Mouse (Mus musculus) MEL (cell line): Measurements from ENCODE around the gene Lonrf2. TPM values are rescaled to one million over a fixed set of nuclear protein-coding genes. Genes with fewer than 3 reads are reported as not detected.

Source experiments
- DNase-seq: peaks from one replicate; pipeline ENCODE4 v3.0.0; 2011; ENCODE audit warnings: low read depth, low spot score
- H3K27ac ChIP-seq: 2 replicates; pipeline ENCODE4 v1.5.1; 2012; ENCODE audit warnings: low read depth, mild to moderate bottlenecking, control low read depth, low read length, moderate library complexity; ENCODE audit not compliant: control insufficient read depth
- H3K27me3 ChIP-seq, 2 experiments: fragments of 150-350 bp in 1 of 2; sonication (generic) in 1 of 2; 2 replicates each; pipeline ENCODE4 v1.6.1; 2012; ENCODE audit warnings: low read length in 2 of 2, mild to moderate bottlenecking in 2 of 2, improper control_type of control experiment in 1 of 2, moderate library complexity in 1 of 2; ENCODE audit not compliant: insufficient read depth in 2 of 2, control insufficient read depth in 1 of 2
- H3K36me3 ChIP-seq, 2 experiments: 2 replicates each; pipeline ENCODE4 v1.6.1; 2012 to 2014; ENCODE audit warnings: low read length in 2 of 2, improper control_type of control experiment in 1 of 2, inconsistent platforms in 1 of 2, mild to moderate bottlenecking in 1 of 2; ENCODE audit not compliant: insufficient read depth in 2 of 2, control insufficient read depth in 1 of 2
- H3K4me1 ChIP-seq, 2 experiments: fragments of 150-350 bp in 1 of 2; sonication (generic) in 1 of 2; 2 replicates each; pipeline ENCODE4 v1.6.1; 2012; ENCODE audit warnings: low read length in 2 of 2, improper control_type of control experiment in 1 of 2, mild to moderate bottlenecking in 1 of 2; ENCODE audit not compliant: insufficient read depth in 2 of 2, control insufficient read depth in 1 of 2
- H3K4me3 ChIP-seq, 2 experiments: fragments of 150-350 bp in 1 of 2; sonication (generic) in 1 of 2; 2 replicates each; pipeline ENCODE4 v1.5.1; 2012; ENCODE audit warnings: low read depth in 2 of 2, low read length in 2 of 2, mild to moderate bottlenecking in 2 of 2, moderate library complexity in 2 of 2, control low read depth in 1 of 2, improper control_type of control experiment in 1 of 2; ENCODE audit not compliant: control insufficient read depth in 1 of 2, insufficient read depth in 1 of 2
- H3K79me2 ChIP-seq: 2 replicates; pipeline ENCODE4 v1.6.1; 2012; ENCODE audit warnings: mild to moderate bottlenecking, low read length, moderate library complexity; ENCODE audit not compliant: control insufficient read depth, poor library complexity, insufficient read depth
- H3K9ac ChIP-seq: 2 replicates; pipeline ENCODE4 v1.6.1; 2012; ENCODE audit warnings: low read depth, mild to moderate bottlenecking, control low read depth, low read length, moderate library complexity; ENCODE audit not compliant: control insufficient read depth, poor library complexity, severe bottlenecking
- H3K9me3 ChIP-seq: fragments of 150-350 bp; sonication (generic); replicated peaks from 2 replicates; pipeline ENCODE4 v1.6.1; 2012; ENCODE audit warnings: mild to moderate bottlenecking, low read length, improper control_type of control experiment, moderate library complexity; ENCODE audit not compliant: insufficient read depth
- CHD1 ChIP-seq: IDR thresholded peaks from 2 replicates; pipeline ENCODE4 v1.6.1; 2012; ENCODE audit warnings: low read depth, mild to moderate bottlenecking, inconsistent platforms, low read length, improper control_type of control experiment
- CHD2 ChIP-seq: IDR thresholded peaks from 2 replicates; pipeline ENCODE4 v1.6.1; 2011; ENCODE audit warnings: low read length, improper control_type of control experiment
- E2F4 ChIP-seq: IDR thresholded peaks from 2 replicates; pipeline ENCODE4 v1.6.1; 2011; ENCODE audit warnings: low read depth, low read length, improper control_type of control experiment, borderline replicate concordance
- EP300 ChIP-seq, 2 experiments: IDR thresholded peaks; 2 replicates each; pipeline ENCODE4 v1.6.1; 2011; ENCODE audit warnings: improper control_type of control experiment in 2 of 2, low read length in 2 of 2, low read depth in 1 of 2, mild to moderate bottlenecking in 1 of 2
- ETS1 ChIP-seq: IDR thresholded peaks from 2 replicates; pipeline ENCODE4 v1.6.1; 2012; ENCODE audit warnings: low read depth, mild to moderate bottlenecking, inconsistent platforms, low read length, improper control_type of control experiment, moderate library complexity
- JUND ChIP-seq: IDR thresholded peaks from 2 replicates; pipeline ENCODE4 v1.6.1; 2011; ENCODE audit warnings: low read depth, mild to moderate bottlenecking, improper control_type of control experiment, low read length
- MAFK ChIP-seq: IDR thresholded peaks from 2 replicates; pipeline ENCODE4 v1.6.1; 2011; ENCODE audit warnings: low read depth, mild to moderate bottlenecking, low read length, improper control_type of control experiment, borderline replicate concordance
- MAZ ChIP-seq: IDR thresholded peaks from 2 replicates; pipeline ENCODE4 v1.6.1; 2012; ENCODE audit warnings: low read depth, mild to moderate bottlenecking, inconsistent platforms, low read length, improper control_type of control experiment
- MEF2A ChIP-seq: IDR thresholded peaks from 2 replicates; pipeline ENCODE4 v1.6.1; 2014; ENCODE audit warnings: low read depth, mild to moderate bottlenecking, inconsistent platforms, low read length, improper control_type of control experiment; ENCODE audit not compliant: poor library complexity, insufficient replicate concordance, severe bottlenecking; ENCODE audit errors: extremely low read depth
- MXI1 ChIP-seq: IDR thresholded peaks from 2 replicates; pipeline ENCODE4 v1.6.1; 2011; ENCODE audit warnings: mild to moderate bottlenecking, low read depth, low read length, improper control_type of control experiment
- NELFE ChIP-seq: IDR thresholded peaks from 2 replicates; pipeline ENCODE4 v1.6.1; 2011; ENCODE audit warnings: low read depth, low read length, improper control_type of control experiment
- NRF1 ChIP-seq: IDR thresholded peaks from 2 replicates; pipeline ENCODE4 v1.6.1; 2014; ENCODE audit warnings: low read depth, mild to moderate bottlenecking, inconsistent platforms, low read length, improper control_type of control experiment, moderate library complexity; ENCODE audit not compliant: poor library complexity, insufficient read depth, severe bottlenecking
- POLR2AphosphoS2 ChIP-seq: IDR thresholded peaks from 2 replicates; pipeline ENCODE4 v1.6.1; 2011; ENCODE audit warnings: low read length, improper control_type of control experiment
- RCOR1 ChIP-seq: IDR thresholded peaks from 2 replicates; pipeline ENCODE4 v1.6.1; 2012; ENCODE audit warnings: low read depth, mild to moderate bottlenecking, inconsistent platforms, low read length, improper control_type of control experiment
- TBP ChIP-seq: IDR thresholded peaks from 2 replicates; pipeline ENCODE4 v1.8.0; 2011; ENCODE audit warnings: low read depth, low read length, improper control_type of control experiment
- USF2 ChIP-seq, 2 experiments: IDR thresholded peaks; 2 replicates each; pipeline ENCODE4 v1.6.1; 2011 to 2012; ENCODE audit warnings: improper control_type of control experiment in 2 of 2, low read length in 2 of 2, borderline replicate concordance in 1 of 2, inconsistent platforms in 1 of 2, low read depth in 1 of 2, mild to moderate bottlenecking in 1 of 2; ENCODE audit not compliant: insufficient read depth in 1 of 2
- ZC3H11A ChIP-seq: IDR thresholded peaks from 2 replicates; pipeline ENCODE4 v1.6.1; 2012; ENCODE audit warnings: low read depth, mild to moderate bottlenecking, inconsistent platforms, low read length, improper control_type of control experiment
- ZMIZ1 ChIP-seq: IDR thresholded peaks from 2 replicates; pipeline ENCODE4 v1.6.1; 2012; ENCODE audit warnings: low read depth, mild to moderate bottlenecking, inconsistent platforms, low read length, improper control_type of control experiment, moderate library complexity
- ZNF384 ChIP-seq: IDR thresholded peaks from 2 replicates; pipeline ENCODE4 v1.6.1; 2012; ENCODE audit warnings: low read depth, mild to moderate bottlenecking, inconsistent platforms, low read length, improper control_type of control experiment
- polyA plus RNA-seq, 2 experiments: library from polyadenylated mRNA; stranded (reverse) in 1 of 2; unstranded in 1 of 2; fragments of >175 nt in 1 of 2; fragments of >200 nt in 1 of 2; gene quantifications; 2 replicates each; pipeline versions ENCODE4 v1.2.1 to v1.2.4; 2012; ENCODE audit warnings: low replicate concordance in 2 of 2, low read depth in 1 of 2; ENCODE audit not compliant: insufficient read length in 2 of 2, insufficient read depth in 1 of 2, missing spikeins in 1 of 2
- total RNA-seq: library from RNA; depleted of rRNA; stranded (reverse); fragments of 300-350 nt; gene quantifications from 2 replicates; pipeline ENCODE4 v1.2.3, GENCODE M21; 2012

Lonrf2 gene
- total and polyA plus RNA-seq, 3 experiments = not detected

GRCm38 (mm10) chr1:38817268-38817667 is 19.2 kb downstream of the Lonrf2 start:
- H3K4me1 ChIP-seq = no peaks in the 10 kb centered on the region
- no peak overlapping the region for H3K9ac ChIP-seq
- TF ChIP-seq CHD1 (no peak), NELFE (no peak), POLR2AphosphoS2 (no peak), NRF1 (no peak), RCOR1 (no peak), ZC3H11A (no peak), ZNF384 (no peak), ZMIZ1 (no peak)
- H3K9me3 ChIP-seq = no peaks in the 10 kb centered on the region
- H3K27me3 ChIP-seq = peaks cover 3 to 9% of the 10 kb centered on the region in 2 experiments; a peak in 3 of 4 replicates
- H3K27ac ChIP-seq = no peak overlapping the region
- no peak overlapping the region for H3K4me3 ChIP-seq
- DNase-seq = no peak
- no peaks in the 10 kb centered on the region for H3K79me2 ChIP-seq
- H3K36me3 ChIP-seq = no peaks in the 10 kb centered on the region

- DNase-seq = no peak
- Histone ChIP-seq H3K79me2 (no peaks in the 10 kb centered on the region), H3K36me3 (no peaks in the 10 kb centered on the region), H3K27ac (no peak overlapping the region), H3K27me3 (peaks cover 6 to 10% of the 10 kb centered on the region in 2 experiments; a peak in 3 of 4 replicates), H3K9me3 (no peaks in the 10 kb centered on the region), H3K4me3 (no peak overlapping the region)
- TF ChIP-seq POLR2AphosphoS2 (no peak), MXI1 (no peak), E2F4 (no peak), EP300 (IDR thresholded peaks at IDR 0.05; ENCODE audit: low read depth in 1 of 2, low read length in 2 of 2) (no peak), NELFE (no peak), MAZ (no peak)
- TF ChIP-seq, all 39 proteins: peak for 0
- Histone ChIP-seq H3K4me1 (no peaks in the 10 kb centered on the region), H3K9ac (no peak overlapping the region)
Measured at GRCm38 (mm10) chr1:38816306-38816705, 20.2 kb downstream of the Lonrf2 start.

- H3K4me3 ChIP-seq = no peak overlapping the region
- H3K9me3 ChIP-seq = no peaks in the 10 kb centered on the region
- no peak overlapping the region for H3K9ac ChIP-seq
- DNase-seq = no peak
- TF ChIP-seq ETS1 (no peak), JUND (no peak), MEF2A (no peak), MAFK (no peak), TBP (no peak), NELFE (no peak), CHD2 (no peak), USF2 (IDR thresholded peaks at IDR 0.05; ENCODE audit: borderline replicate concordance in 1 of 2, insufficient read depth in 1 of 2, low read depth in 1 of 2, low read length in 2 of 2) (no peak)
- no peak overlapping the region for H3K27ac ChIP-seq
- H3K4me1 ChIP-seq = no peaks in the 10 kb centered on the region
- no peaks in the 10 kb centered on the region for H3K36me3 ChIP-seq
- H3K79me2 ChIP-seq = no peaks in the 10 kb centered on the region
- peaks cover 4 to 9% of the 10 kb centered on the region in 2 experiments for H3K27me3 ChIP-seq
Measured at GRCm38 (mm10) chr1:38807121-38807520, 29.4 kb downstream of the Lonrf2 start.
